Mouse (Mus musculus) mammary gland, adult 2 months (tissue): ENCODE data around the gene Gm5150. TPM values are rescaled to one million over a fixed set of nuclear protein-coding genes. Genes with fewer than 3 reads are reported as not detected.

Experiments used
- polyA plus RNA-seq: library from polyadenylated mRNA; depleted of rRNA; stranded (reverse); fragments of >200 nt; gene quantifications from 2 replicates; pipeline ENCODE4 v1.2.3, GENCODE M21; 2012; ENCODE audit warnings: low replicate concordance; rRNA removed

The Gm5150 gene
- 0.19 TPM in 1 of 2 replicates, not detected in the other for polyA plus RNA-seq

DNA sequence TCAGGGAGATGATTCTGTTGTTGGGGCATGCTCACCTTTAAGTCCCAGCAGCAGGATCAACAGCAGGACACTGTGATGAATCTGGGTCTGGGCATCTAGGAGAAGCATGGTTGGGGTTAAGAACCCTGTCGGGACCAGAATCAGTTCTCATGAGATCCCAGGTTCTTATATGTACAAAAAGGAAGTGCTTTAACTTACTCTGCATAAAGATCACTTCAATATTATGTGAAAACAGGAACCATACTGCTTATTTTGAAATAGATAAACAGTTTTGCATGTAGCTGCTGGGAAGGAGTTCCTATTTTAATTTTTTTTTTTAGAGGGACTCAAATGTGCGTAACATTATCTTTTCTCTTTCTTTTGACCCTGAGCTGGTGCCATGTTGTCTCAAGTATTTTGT lies at the start of gene Gm5150:
Gm5150 (minus strand) TSS at position 223 of the 400 bp plus-strand sequence.

Other genes starting within 250 kb of the Gm5150 start
- gene Sirpb1c, start 157.9 kb downstream of the Gm5150 start, polyA plus RNA-seq = 0.16 and 0.66 TPM in 2 replicates